Mouse (Mus musculus) right cerebral cortex, postnatal 36 days (tissue): ENCODE results near the gene Ppp1r12b.

ENCODE experiments used
- DNase-seq, 2 experiments: peaks; one replicate each; pipeline ENCODE4 v3.0.0; 2022; ENCODE audit warnings: low spot score in 2 of 2, mixed read lengths in 1 of 2

Ppp1r12b gene

GRCm38 (mm10) chr1:134761534-134761933, 194.2 kb downstream of the Ppp1r12b start:
- no peak for DNase-seq

DNA sequence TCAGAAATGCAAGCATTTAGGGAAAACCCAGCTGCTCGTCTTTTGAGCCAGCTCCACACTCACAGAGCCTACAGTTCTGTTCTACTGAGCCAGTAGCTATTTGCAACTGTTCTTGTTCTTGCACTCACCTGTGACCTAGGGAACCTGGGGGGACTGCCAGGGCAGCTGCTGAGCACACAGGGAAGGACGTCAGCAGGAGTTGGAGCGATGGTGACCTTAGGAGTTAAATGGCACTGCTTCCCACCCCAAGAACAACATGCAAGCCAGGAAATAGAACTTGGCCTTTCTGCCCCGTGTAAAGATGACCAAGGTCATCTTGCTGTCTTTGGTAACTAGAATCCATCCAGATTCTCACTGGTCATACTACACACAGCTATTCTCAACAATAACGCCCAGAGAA, 195.1 kb downstream of the Ppp1r12b start:
- DNase-seq, result no peak

DNA sequence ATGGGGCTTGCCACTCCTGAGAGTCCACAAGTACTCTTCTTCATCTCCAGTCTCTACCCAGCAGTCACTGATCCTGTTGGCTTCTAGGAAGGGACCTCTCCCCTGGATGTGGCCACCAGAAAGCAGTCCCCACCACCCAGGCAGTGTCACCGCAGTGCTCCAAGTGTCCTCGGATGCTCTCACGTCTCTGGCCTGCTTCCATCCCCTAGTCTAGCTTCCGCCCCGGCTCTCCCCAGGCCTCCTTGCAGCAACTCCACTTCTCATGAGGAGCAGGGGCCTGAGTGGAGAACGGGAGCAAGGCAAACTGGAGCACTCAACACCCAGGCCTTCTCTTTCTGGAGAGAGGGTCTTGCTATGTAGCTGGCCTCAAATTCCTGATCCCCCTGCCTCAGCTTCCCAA, 196.6 kb downstream of the Ppp1r12b start:
- no peak for DNase-seq

DNA sequence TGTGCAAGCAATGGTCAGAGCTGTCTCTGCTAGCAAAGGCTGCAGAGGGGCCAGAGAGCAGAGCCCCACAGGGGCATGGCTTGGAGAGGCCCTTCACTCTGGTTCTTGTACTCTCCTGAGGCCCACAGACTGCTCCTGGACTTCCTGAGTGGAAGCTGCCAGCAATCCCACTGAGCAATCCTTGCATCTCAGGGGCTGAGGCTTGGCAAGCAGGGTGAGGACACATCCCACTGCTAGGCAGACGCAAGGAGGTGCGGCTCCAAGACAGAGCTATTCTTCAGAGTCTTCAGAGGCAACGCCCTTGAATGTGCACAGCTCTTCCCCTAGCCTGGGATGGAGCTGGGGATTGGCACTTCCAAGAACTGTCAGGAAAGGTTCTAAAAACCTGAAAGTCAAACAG, 198.5 kb downstream of the Ppp1r12b start:
- DNase-seq, result no peak

DNA sequence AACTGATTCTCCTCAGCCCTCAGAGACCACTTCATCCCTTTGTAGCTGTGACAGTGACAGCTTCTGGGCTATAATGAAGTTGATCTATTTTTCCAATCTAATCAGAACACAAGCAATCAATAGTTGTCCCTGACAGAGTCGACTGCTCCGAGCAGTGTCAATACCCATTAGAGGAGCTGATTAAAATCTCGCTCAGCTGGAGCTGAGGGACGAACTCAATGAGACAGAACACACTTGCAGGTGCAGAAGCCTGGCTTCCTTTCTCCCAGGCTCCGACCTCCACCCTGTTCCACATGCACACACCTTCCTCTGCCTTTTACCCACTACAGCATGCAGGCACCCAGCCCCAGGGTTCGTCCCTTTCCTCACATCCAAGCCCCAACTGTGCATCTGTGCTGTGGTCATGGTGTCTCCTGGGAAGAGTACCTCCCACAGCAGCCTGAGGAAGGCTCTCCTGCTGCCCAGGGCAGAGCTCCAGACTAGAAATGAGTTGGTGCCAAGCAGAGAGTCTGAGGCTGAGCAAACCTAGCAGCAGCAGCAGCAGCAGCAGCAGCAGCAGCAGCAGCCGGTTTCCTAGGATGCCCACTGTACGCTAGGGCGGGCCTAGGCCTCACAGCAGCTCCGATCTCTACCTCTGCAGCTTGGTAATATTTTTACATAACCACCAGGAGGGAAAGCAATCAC, 199.4 kb downstream of the Ppp1r12b start:
- no peak for DNase-seq

DNA sequence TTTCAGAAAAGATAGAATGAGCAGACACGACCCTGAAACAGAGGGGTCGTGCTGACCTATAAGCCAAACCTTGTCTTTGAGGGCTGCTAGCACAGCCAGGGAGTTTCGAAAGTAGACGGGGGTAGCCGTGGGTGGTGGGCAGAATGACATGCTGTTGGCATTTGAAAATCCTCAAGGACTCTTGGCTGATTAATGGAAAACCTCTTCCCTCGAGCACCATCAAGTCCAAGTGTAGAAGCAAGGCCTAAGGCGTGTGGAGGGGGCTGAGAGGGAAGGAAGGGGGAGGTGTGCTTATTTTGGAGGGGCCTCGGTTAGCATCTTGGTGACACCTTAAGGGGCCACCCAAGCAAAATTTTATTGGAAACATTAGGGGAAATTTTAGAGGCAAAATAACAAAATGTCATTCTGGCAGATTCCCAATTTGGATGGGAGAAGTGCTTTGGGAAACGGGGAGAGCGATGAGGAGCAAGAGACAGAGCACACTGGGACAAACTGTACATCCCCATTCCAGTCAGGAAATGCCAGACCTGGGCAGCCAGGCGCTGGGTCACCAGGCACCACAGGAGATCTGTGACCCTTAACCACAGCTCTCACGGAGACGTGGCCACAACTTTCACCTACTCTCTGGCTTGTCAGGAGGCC, 200.1 kb downstream of the Ppp1r12b start:
- no peak for DNase-seq

DNA sequence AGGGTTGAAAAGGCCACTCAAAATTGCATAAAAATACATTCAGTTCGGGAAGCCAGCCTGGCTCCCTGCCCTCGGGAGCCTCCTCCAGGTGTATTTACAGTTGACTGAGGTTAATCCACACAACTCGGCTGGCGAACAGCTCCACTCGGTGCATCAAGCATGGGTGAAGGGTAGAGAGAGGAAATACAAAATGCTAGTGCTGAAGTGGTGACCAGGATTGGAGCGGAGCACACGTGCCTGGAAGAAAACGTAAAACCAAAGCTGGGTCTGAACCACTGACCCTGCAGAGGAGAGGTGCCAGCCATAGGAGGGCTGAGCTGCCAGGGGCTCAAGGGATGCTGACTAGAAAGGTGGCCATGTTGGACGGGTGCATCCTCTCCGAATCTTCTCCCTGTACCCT, 200.9 kb downstream of the Ppp1r12b start:
- DNase-seq, result no peak

DNA sequence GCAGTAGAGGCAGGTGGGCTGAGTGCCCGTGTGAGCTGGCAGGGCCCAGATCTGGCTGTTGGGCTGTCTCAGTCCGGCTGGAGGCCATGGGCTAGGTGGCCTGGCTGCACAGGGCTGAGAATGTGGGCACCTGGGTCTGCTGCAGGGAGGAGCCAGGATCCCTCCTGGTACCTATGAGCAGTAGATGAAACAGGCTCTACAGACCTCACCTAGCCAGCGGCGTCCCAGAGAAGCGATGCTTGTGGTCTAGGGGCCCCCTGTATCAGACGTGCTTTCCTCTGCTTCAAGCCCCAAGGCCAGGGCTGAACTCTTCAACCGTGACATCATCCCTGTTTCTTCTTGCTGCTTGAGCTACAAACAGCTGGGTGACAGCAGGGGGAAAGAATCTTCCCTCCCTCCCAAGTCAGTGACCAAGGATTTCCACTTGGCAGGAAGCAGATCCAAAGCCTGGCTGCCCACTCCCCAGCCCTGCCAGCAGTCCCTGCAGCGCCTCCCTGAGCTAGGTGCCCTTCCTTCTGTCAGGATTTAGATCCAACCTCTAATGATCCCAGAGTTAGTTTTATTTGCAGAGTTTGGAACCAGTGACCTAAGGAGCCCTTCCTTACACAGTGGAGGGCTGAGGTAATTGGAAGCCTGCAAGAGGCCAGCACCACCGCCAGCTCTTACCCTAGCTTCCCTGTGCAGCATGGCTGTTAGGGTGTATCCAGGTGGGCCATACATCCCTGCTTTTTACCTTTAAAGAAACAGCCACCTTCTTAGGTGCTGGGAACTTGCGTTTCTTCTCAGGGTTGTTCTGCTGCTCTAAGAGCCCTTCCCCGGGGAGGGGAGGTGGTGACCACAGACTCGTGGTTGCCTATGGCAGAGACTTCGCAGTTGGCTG, 201.8 kb downstream of the Ppp1r12b start:
- no peak for DNase-seq

GRCm38 (mm10) chr1:134752447-134752846, 203.3 kb downstream of the Ppp1r12b start:
- no peak for DNase-seq

DNA sequence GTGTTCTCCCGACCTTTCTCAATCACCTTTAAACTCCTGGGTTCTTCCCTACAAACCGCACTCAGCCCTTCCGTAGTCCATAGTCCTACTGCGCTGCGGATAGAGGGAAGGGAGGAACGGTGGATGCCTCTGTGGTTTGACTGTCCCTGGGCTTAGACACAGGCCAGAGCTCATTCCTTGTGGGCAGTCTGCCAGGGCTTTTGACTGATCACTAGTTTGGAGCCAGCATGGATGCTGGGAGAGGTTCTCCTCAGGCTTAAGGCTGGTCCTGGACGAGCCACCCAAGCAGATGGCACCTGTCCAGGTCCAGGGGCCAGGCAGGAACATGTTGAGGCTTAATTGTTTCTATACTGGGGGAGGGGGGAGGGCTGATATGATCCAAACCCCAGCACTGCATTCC, 205.9 kb downstream of the Ppp1r12b start:
- no peak for DNase-seq

- DNase-seq, result no peak
Observed at GRCm38 (mm10) chr1:134747236-134748174, 208.2 kb downstream of the Ppp1r12b start.

GRCm38 (mm10) chr1:134745648-134746047, 210.1 kb downstream of the Ppp1r12b start:
- DNase-seq, result no peak

- DNase-seq, result no peak
Observed at GRCm38 (mm10) chr1:134741946-134742661, 213.6 kb downstream of the Ppp1r12b start.

- DNase-seq, result no peak
Observed at GRCm38 (mm10) chr1:134741433-134741832, 214.3 kb downstream of the Ppp1r12b start.

DNA sequence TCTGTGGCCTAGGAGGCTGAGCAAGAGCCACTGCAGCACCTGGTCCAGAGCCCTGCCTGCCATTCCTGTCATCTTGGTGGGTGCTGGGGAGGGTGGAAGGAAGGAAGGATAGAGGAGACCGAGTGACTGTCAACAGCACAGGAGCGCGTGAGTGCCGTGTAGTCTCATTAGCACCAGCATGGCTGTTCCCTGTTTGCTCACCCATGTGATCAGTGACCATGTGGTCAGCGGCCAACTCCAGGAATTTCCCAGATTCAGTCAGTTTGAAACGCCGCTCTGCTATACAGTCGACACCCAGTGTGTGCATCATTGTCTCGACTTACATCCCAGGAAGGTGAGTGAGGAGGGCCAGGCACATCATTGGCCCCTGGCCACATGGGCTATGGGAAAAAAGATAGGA, 218.3 kb downstream of the Ppp1r12b start:
- no peak for DNase-seq

- DNase-seq, result no peak
Observed at GRCm38 (mm10) chr1:134733659-134734058, 222.1 kb downstream of the Ppp1r12b start.

DNA sequence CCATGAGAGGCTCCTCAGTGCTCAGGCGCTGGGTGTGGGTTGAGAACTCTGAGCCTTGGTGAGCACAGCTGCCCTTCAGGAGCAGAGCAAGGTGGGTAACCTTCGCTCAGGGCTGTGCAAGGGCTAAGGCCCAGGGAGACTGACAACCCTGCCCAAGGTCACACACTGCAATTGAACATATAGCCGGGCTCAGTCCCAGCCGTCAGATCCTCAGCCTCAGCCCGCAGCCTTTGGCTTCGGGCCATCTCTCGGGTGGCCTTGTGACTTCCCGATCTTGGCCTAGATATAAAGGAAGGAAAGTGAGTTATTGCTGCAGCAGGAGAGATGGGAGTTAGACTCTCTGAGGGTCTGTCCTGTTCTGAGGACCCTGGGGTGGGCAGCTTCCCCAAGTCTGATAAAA, 228.5 kb downstream of the Ppp1r12b start:
- no peak for DNase-seq

- DNase-seq, result no peak
Observed at GRCm38 (mm10) chr1:134726480-134726879, 229.3 kb downstream of the Ppp1r12b start.

DNA sequence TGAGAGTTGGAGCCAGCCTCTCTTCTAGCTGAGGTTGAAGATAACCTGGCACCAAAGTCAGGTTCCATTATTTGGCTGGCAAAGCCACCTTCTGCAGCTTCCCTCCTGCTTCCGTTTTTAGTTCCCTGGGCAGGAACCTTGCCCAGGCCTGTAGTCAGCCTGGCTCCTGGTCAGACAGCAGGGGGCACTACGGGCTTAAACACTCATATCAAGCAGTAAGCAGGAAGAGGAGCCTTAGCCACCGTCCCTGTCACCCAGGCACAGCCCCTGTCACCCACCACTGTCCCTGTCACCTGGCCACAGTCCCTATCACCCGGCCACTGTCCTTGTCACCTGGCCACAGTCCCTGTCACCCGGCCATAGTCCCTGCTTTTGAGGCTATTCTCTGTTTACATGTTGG, 230.5 kb downstream of the Ppp1r12b start:
- DNase-seq, result no peak

DNA sequence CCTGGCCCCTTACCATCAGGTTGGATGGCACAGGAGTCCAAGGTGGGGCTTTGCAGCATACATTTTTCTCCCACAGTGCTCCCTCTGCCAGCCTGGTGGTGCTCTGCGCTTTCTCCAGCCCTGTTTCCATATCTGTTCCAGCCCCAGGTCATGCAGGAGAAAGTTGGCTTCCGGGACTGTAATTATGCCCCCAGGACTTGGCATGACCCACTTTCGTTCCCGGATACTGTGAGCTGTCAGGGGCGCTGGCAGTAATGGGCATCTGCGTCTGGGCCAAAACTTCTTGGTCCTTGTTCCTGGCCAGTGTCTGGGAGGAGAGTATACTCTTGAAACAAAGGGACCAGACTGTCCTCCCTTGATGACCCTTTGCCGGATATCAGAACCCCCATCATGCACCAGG, 232.9 kb downstream of the Ppp1r12b start:
- no peak for DNase-seq

DNA sequence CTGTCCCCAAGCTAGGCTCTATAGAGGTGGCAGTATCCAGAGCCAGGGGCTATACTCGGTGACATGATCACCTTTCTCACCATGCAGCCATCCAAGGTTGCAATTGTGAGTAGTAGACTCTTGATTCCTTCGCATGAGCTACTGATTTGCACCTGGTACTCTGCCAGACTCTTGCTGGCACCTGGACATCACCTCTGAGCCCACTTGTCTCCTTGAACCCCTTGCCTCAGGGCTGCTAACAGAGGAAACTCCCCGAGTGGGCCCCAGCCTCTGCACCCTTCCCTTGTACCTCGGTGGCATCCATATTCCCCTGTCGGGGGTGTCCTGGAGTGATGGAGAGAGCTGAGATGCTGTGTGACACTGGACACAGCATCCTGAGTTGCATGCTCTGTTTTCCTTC, 234.3 kb downstream of the Ppp1r12b start:
- no peak for DNase-seq
